Mouse (Mus musculus): ENCODE results near the gene Cep78.

Cep78 gene

GRCm38 (mm10) chr19:15973365-15973764 is 11.4 kb downstream of the Cep78 start:
- no peak for DNase-seq (ENCODE audit: low read depth, low spot score)

GRCm38 (mm10) chr19:15965082-15965481 is 19.7 kb downstream of the Cep78 start:
- DNase-seq (ENCODE audit: low read depth, low spot score): peak; percentile 68

DNA sequence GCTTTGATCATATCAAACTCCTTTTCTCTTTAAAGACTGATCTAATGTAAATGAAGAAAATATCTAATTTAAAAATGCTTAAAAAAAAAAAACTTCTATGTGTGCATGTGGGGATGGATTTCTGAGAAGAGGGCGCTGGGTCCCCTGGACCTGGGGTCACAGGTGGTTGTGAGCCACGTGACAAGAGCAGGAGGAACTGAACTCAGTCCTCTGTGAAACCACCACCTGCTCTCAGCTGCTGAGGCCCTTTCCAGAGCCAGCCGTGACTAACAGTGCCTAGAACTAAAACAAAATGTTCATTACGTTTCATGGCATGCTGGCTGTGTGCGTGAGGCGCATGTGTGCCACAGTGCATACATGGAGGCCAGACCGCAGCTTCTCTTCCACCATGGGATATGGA is 20.3 kb downstream of the Cep78 start:
- DNase-seq (ENCODE audit: low read depth, low spot score): no peak

- DNase-seq (ENCODE audit: low read depth, low spot score): no peak
Observed at GRCm38 (mm10) chr19:15963011-15963695, 21.6 kb downstream of the Cep78 start.

- no peak for DNase-seq (ENCODE audit: low read depth, low spot score)
Observed at GRCm38 (mm10) chr19:15962313-15962712, 22.5 kb downstream of the Cep78 start.

GRCm38 (mm10) chr19:15950225-15950624 is 34.6 kb downstream of the Cep78 start:
- DNase-seq (ENCODE audit: low read depth, low spot score): no peak

DNA sequence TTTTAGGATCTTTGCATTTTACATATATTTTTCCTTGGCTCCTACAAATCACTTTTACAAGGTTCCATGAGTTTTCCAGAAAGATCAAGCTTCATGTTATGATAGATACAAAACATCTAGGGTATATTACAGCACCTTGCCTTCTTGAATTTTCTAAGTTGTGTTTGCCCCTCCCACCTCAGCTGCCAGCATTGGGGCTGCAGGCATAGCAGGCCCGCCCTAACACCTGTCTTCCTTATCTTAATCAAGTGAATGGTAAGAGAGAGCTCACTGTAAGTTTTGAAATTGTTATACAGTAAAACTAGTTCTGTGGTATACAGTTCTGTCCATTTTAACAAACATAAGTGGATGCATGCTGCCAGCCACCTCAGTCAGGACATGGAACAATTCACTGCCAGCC is 35.9 kb downstream of the Cep78 start:
- DNase-seq (ENCODE audit: low read depth, low spot score): no peak

DNA sequence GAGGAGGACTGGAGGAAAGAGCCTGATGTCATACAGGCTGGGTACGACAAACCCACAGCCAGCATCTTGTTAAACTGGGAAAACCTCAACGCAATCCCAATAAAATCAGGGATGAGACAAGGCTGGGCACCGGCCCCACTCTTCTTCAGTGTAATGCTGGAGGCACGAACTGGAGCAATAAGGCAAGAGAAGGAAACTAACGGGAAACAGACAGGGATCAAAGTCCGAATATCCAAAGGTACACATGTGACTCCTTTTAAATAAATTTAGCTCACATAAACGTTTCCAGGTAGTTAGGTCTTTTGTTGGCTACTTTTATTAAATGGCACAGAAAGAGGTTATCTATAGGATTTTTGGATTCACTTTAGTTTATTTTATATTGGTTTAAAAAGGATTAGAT is 36.4 kb downstream of the Cep78 start:
- DNase-seq (ENCODE audit: low read depth, low spot score): no peak

GRCm38 (mm10) chr19:15947237-15947636 is 37.6 kb downstream of the Cep78 start, which contains the start of gene Psat1:
TSS of gene Psat1 (minus strand) at chr19:15947337.
- no peak for DNase-seq (ENCODE audit: low read depth, low spot score)

- DNase-seq (ENCODE audit: low read depth, low spot score): no peak
Observed at GRCm38 (mm10) chr19:15946663-15947062, 38.1 kb downstream of the Cep78 start.

DNA sequence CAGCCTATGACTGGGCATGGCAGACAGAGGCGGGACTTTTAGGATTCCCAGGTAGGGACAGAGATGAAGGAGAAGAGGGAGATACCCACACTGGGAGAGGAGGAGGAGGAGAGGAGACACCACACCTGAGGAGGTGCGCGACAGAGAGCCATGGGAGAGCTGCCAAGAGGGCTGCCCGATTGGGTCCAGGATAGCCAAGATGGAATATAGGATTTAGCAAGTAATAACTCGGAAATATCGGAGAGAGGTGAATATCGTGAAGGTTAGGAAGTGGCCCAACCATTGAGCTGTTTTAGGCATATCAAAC is 41.7 kb downstream of the Cep78 start:
- no peak for DNase-seq (ENCODE audit: low read depth, low spot score)

DNA sequence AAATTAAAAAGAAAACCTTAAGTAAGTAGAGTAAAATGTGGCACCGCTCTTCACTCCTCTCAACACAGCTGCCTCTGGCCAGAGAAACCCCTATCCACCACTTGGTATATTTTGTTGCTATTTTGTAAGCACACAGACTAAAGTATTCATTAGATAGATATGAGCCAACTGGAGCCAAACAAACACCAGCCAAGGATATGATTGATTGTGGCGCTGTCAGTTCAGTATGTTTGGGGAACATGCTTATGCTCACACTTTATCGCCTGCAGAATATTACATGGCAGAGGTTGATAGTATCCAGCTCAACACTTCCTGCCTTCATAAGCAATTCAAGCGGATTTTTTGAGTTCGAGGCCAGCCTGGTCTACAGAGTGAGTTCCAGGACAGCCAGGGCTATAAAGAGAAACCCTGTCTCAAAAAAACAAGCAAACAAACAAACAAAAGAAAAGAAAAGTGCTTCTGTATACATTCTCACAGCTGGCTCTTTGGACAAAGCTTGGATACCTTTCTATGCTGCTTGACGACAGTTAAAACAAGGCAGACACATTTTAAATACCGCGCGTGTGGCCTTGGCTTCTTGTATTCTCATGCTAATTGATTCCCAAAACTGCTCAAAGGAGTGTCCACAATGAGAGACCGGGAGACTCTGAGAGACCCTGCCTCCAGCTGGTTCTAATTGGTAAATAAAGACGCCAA is 42.2 kb downstream of the Cep78 start:
- DNase-seq (ENCODE audit: low read depth, low spot score): no peak

DNA sequence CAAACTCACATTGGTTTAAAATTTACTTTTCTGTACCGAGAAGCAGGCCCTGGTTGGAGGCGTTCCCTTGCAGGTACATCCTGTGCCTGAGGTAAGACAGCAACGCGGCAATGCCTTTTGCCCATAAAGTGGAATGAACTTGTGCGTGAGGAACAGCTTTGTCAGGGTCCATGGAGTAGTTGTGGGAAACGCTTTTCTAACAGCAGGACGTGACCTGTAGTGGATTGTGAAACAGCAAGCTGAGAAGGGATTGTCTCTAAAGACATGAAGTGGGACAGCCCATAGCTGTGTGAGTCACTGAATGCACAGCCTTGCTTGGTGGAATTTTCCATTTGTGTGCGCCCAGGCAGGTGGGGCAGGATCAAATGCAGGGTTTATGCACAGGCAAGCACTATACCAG is 43.4 kb downstream of the Cep78 start:
- no peak for DNase-seq (ENCODE audit: low read depth, low spot score)

- DNase-seq (ENCODE audit: low read depth, low spot score): no peak
Observed at GRCm38 (mm10) chr19:15925719-15926045, 59.1 kb downstream of the Cep78 start.

GRCm38 (mm10) chr19:15924866-15925718 is 59.7 kb downstream of the Cep78 start:
- peak; percentile 91 for DNase-seq (ENCODE audit: low read depth, low spot score)

DNA sequence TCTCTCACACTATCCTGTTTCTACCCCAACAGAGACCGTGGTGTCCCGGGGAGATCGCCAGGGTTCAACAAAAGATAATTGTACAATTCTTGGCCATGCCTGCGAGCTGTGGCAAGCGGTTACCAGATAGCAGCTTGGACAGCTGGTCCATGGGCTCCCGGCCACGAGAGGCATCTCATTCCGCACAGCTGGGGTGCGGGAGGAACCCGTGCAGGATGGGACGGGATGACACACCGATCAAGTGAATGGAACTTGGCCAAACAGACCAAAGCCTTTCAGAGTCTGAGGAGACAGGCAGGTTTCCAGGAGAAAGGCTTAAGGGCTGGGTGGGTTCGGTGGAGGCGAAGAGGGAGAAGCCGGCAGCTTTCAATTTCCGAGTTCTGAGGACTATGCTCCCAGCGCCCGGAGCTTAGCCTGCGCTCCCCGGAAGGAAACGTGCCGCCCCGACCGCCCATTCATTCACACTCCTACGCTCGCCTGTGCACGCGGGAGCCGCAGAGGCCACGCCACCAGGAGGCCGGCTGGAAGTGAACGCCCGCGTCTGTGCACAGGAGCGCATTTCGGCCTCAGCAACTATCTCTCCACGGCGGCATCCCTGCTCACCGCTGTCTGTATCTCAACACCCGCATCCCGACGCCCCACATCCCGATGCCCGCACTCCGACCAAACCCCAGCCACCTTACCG is 60.5 kb downstream of the Cep78 start:
- peak; percentile 73 for DNase-seq (ENCODE audit: low read depth, low spot score)

DNA sequence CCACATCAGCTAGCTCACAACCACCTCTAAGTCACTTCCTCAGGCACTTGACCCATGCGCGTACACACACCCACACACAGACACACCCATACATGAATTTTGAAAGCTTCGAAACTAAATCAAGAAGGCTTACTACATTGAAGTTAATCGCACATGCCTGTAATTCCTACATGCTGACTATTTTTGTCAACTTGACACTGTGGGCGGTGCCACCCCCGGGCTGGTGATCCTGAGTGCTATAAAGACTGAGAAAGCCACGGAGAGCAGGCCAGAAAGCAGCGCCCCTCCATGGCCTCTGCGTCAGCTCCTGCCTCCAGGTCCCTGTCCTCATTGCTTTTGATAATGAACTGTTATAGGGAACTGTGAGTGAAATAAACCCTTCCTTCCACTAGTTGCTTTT is 61.4 kb downstream of the Cep78 start:
- DNase-seq (ENCODE audit: low read depth, low spot score): peak; percentile 46

DNA sequence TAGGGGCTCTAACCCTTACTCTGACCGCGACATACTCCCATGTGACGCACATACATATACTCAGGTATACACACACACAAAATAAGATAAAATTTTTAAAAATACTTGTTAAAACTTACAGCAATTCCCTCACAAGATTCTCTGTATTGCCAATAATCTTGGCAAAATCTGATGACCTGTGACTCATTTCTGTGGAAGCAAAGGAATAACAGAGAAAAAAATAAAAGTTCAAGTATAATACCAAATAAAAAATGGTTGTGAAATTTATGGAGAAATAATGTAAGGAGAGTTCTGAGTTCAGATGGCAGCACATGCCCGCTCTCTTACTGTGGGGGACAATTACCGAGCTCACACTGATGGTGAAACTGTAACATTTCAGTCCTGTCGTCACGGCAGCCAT is 65.5 kb downstream of the Cep78 start:
- no peak for DNase-seq (ENCODE audit: low read depth, low spot score)

GRCm38 (mm10) chr19:15918111-15918510 is 66.7 kb downstream of the Cep78 start:
- no peak for DNase-seq (ENCODE audit: low read depth, low spot score)

DNA sequence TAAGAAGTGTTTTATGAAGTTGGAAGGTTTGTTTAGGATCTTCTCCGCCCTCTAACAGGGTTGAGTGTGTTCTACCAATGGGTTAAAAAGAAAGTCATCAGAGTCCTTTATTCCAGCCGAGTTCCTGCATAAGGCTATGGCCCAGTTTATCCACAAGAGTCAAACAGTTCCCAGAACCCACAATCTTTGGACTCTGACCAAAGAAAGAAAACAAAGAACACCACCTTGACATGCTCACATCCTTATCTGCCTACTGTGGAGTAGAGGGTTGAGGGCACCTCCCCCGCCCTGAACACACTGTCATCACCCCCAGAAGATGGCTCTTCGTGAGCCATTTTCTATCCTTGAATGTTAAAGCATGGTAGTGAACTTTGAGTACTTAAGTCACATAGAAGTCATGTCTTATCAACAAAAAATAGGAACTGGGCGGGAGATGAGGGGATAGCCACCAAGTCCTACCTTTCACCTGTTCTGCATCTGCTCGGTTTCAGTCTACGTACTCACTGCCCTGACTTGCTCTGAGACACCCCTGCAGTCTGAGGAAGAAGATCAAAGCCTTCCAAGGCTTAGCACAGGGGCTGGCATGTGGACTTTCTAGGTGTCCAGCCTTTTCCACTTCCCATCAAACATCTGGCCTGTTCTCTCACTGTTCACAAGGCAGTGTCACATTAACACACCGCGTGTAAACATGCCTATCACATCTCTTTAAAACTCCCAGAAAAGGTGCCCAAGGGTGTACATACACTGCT is 71.4 kb downstream of the Cep78 start:
- DNase-seq (ENCODE audit: low read depth, low spot score): no peak

GRCm38 (mm10) chr19:15911441-15911840 is 73.3 kb downstream of the Cep78 start:
- no peak for DNase-seq (ENCODE audit: low read depth, low spot score)

All from CD4-positive, CD25-positive, alpha-beta regulatory T cell, adult 2 months (primary cell).